8 mouse cellular contexts compared by ENCODE assay signal in genomic region chr8:61591446-61591845, GRCm38 (mm10).
DNase-seq lines count a peak whose midpoint lies in the region; ATAC-seq and TF ChIP-seq lines count a peak whose summit lies in the region.

No protein-coding gene starts in this region.

- no peak for DNase-seq in left cerebral cortex, adult 2 months (ENCODE audit: extremely low spot score in 1 of 2, low spot score in 2 of 2)
- no peak for DNase-seq in left cerebral cortex, adult 8-10 months (ENCODE audit: low spot score in 2 of 2)
- DNase-seq in embryonic facial prominence, embryonic 10.5 days (ENCODE audit: low spot score), result peak; percentile 52
- DNase-seq in midbrain, embryonic 10.5 days (ENCODE audit: low spot score), result peak; percentile 58
- no peak for DNase-seq in right cerebral cortex, postnatal 4 days
- DNase-seq in left cerebral cortex, adult 11 months (ENCODE audit: low spot score), result no peak
- no peak for DNase-seq in left cerebral cortex, postnatal 14 days (ENCODE audit: low spot score in 2 of 2)

- WGBS in embryonic facial prominence, embryonic 10.5 days, result 3% methylated on average over 8 of the region's 8 CpGs
- WGBS in hindbrain, embryonic 12.5 days, result 5% methylated on average over 8 of the region's 8 CpGs
- WGBS in midbrain, embryonic 10.5 days, result 2% methylated on average over 8 of the region's 8 CpGs

- H3K27ac ChIP-seq in left cerebral cortex, adult 2 months, result no peak overlapping the region
- H3K27ac ChIP-seq in embryonic facial prominence, embryonic 10.5 days (replicated peaks), result peak overlapping the region; percentile 91
- peak overlapping the region; percentile 75; the same call in 1 of the 2 replicates for H3K27ac ChIP-seq in hindbrain, embryonic 12.5 days
- H3K27ac ChIP-seq in midbrain, embryonic 10.5 days (replicated peaks), result peak overlapping the region; percentile 89

- no peak for TF ChIP-seq CTCF in left cerebral cortex, adult 2 months (IDR thresholded peaks at IDR 0.05)

- H3K4me1 ChIP-seq in embryonic facial prominence, embryonic 10.5 days, result peaks cover 59% of the 10 kb centered on the region
- H3K4me1 ChIP-seq in hindbrain, embryonic 12.5 days, result peaks cover 41% of the 10 kb centered on the region
- H3K4me1 ChIP-seq in midbrain, embryonic 10.5 days, result peaks cover 74% of the 10 kb centered on the region

- H3K9ac ChIP-seq in hindbrain, embryonic 12.5 days, result peak overlapping the region; percentile 67; the same call in 1 of the 2 replicates

- H3K9me3 ChIP-seq in embryonic facial prominence, embryonic 10.5 days, result no peaks in the 10 kb centered on the region
- H3K9me3 ChIP-seq in hindbrain, embryonic 12.5 days (replicated peaks), result no peaks in the 10 kb centered on the region
- H3K9me3 ChIP-seq in midbrain, embryonic 10.5 days (replicated peaks), result no peaks in the 10 kb centered on the region

- H3K4me3 ChIP-seq in left cerebral cortex, adult 2 months, result peak overlapping the region; percentile 53
- H3K4me3 ChIP-seq in embryonic facial prominence, embryonic 10.5 days, result peak overlapping the region; percentile 80
- peak overlapping the region; percentile 65 for H3K4me3 ChIP-seq in hindbrain, embryonic 12.5 days
- H3K4me3 ChIP-seq in midbrain, embryonic 10.5 days, result peak overlapping the region; percentile 66

- peak; percentile 24 for ATAC-seq in hindbrain, embryonic 12.5 days (ENCODE audit: low FRiP score)

- intact Hi-C loops in left cerebral cortex, adult 2 months (cut with DNase I), result no loop called here
- intact Hi-C loops in left cerebral cortex, postnatal 14 days (cut with DNase I), result no loop called here

- H3K27me3 ChIP-seq in embryonic facial prominence, embryonic 10.5 days (replicated peaks; ENCODE audit: low read depth, poor library complexity, severe bottlenecking), result no peaks in the 10 kb centered on the region
- H3K27me3 ChIP-seq in hindbrain, embryonic 12.5 days, result no peaks in the 10 kb centered on the region
- no peaks in the 10 kb centered on the region for H3K27me3 ChIP-seq in midbrain, embryonic 10.5 days (ENCODE audit: low read depth, poor library complexity, severe bottlenecking)

- peaks cover 11% of the 10 kb centered on the region; the same call in 1 of the 2 replicates for H3K36me3 ChIP-seq in embryonic facial prominence, embryonic 10.5 days (replicated peaks)
- H3K36me3 ChIP-seq in hindbrain, embryonic 12.5 days, result no peaks in the 10 kb centered on the region
- peaks cover 11% of the 10 kb centered on the region; the same call in 1 of the 2 replicates for H3K36me3 ChIP-seq in midbrain, embryonic 10.5 days

- H3K4me2 ChIP-seq in hindbrain, embryonic 12.5 days (replicated peaks), result peak overlapping the region; percentile 86

Comparison
In these comparisons a context has a peak if more than half of its experiments do, and no peak if none do; other contexts are left out.
1. DNase-seq: peak in embryonic facial prominence, embryonic 10.5 days (single experiment) and midbrain, embryonic 10.5 days (single experiment); none in left cerebral cortex, adult 2 months (0 of 2), left cerebral cortex, adult 8-10 months (0 of 2), right cerebral cortex, postnatal 4 days (single experiment), left cerebral cortex, adult 11 months (single experiment) and left cerebral cortex, postnatal 14 days (0 of 2).
2. Peak in every context shown above with its lines, with median percentiles within 50 percentile points of each other: H3K4me3 ChIP-seq.